Mouse (Mus musculus) B cell, adult 2 months (primary cell): Measurements from ENCODE around the gene Commd1.

Experiments
- DNase-seq, 2 experiments: peaks; one replicate each; pipeline ENCODE4 v3.0.0; 2022

The Commd1 gene

GRCm38 (mm10) chr11:22937716-22938316, 44.4 kb downstream of the Commd1 start:
- no peak for DNase-seq

- DNase-seq = peak; percentile 84 to 91
Observed at GRCm38 (mm10) chr11:22936446-22937125, 45.6 kb downstream of the Commd1 start.

- no peak for DNase-seq
Observed at GRCm38 (mm10) chr11:22932167-22932566, 50.0 kb downstream of the Commd1 start.

GRCm38 (mm10) chr11:22931320-22931905, 50.8 kb downstream of the Commd1 start:
- DNase-seq = no peak

GRCm38 (mm10) chr11:22930129-22930528, 52.1 kb downstream of the Commd1 start:
- peak; percentile 19 to 35 for DNase-seq

- DNase-seq = peak; percentile 39 to 40
Observed at GRCm38 (mm10) chr11:22928586-22929169, 53.5 kb downstream of the Commd1 start.

- no peak for DNase-seq
Observed at GRCm38 (mm10) chr11:22923606-22924005, 58.6 kb downstream of the Commd1 start.

GRCm38 (mm10) chr11:22922546-22922945, 59.6 kb downstream of the Commd1 start:
- DNase-seq = no peak

- no peak for DNase-seq
Observed at GRCm38 (mm10) chr11:22919336-22919735, 62.8 kb downstream of the Commd1 start.

GRCm38 (mm10) chr11:22917786-22918185, 64.4 kb downstream of the Commd1 start:
- DNase-seq = no peak

GRCm38 (mm10) chr11:22913744-22914143, 68.4 kb downstream of the Commd1 start:
- no peak for DNase-seq

- no peak for DNase-seq
Observed at GRCm38 (mm10) chr11:22911831-22912230, 70.4 kb downstream of the Commd1 start.

- no peak for DNase-seq
Observed at GRCm38 (mm10) chr11:22906453-22906865, 75.7 kb downstream of the Commd1 start.

- DNase-seq = no peak
Observed at GRCm38 (mm10) chr11:22902923-22903322, 79.3 kb downstream of the Commd1 start.

- no peak for DNase-seq
Observed at GRCm38 (mm10) chr11:22900041-22900440, 82.1 kb downstream of the Commd1 start.

- DNase-seq = no peak
Observed at GRCm38 (mm10) chr11:22897642-22898041, 84.5 kb downstream of the Commd1 start.

GRCm38 (mm10) chr11:22897127-22897526, 85.1 kb downstream of the Commd1 start:
- no peak for DNase-seq

- DNase-seq = peak in 1 of 2 experiments; percentile 2
Observed at GRCm38 (mm10) chr11:22893075-22893474, 89.1 kb downstream of the Commd1 start.

GRCm38 (mm10) chr11:22892466-22892865, 89.7 kb downstream of the Commd1 start:
- DNase-seq = peak; percentile 46 to 59

GRCm38 (mm10) chr11:22891876-22892275, 90.3 kb downstream of the Commd1 start:
- DNase-seq = no peak

GRCm38 (mm10) chr11:22891242-22891641, 90.9 kb downstream of the Commd1 start:
- DNase-seq = peak in 1 of 2 experiments; percentile 17

GRCm38 (mm10) chr11:22889224-22889623, 93.0 kb downstream of the Commd1 start:
- no peak for DNase-seq

GRCm38 (mm10) chr11:22886991-22887390, 95.2 kb downstream of the Commd1 start:
- no peak for DNase-seq

- no peak for DNase-seq
Observed at GRCm38 (mm10) chr11:22885350-22885749, 96.8 kb downstream of the Commd1 start.
